15 mouse cellular contexts compared by ENCODE assay signal in genomic region chr19:23051456-23051855, GRCm38 (mm10).
"Had no signal": no experiment of that assay in that cellular context is flagged by ENCODE, and none has a peak within 500 bp of the region (broad histone marks: within the 10 kb centered on the region; RNA-seq: fewer than 3 reads in every experiment).

No protein-coding gene starts in this region.

- H3K27ac ChIP-seq: neural tube, embryonic 15.5 days; stomach, embryonic 15.5 days; stomach, postnatal 0 days had no signal

- H3K27me3 ChIP-seq: neural tube, embryonic 15.5 days; stomach, embryonic 15.5 days had no signal

- H3K4me3 ChIP-seq: neural tube, embryonic 15.5 days; stomach, embryonic 15.5 days had no signal

- DNase-seq: retina, postnatal 1 day; right cerebral cortex, adult 18-20 months; right cerebral cortex, postnatal 14 days; right cerebral cortex, postnatal 25 days; right cerebral cortex, postnatal 4 days; spleen, adult 18-20 months; thymus, adult 18-20 months; thymus, adult 2 months; thymus, postnatal 14 days; thymus, postnatal 25 days; thymus, postnatal 36 days; thymus, postnatal 4 days had no signal

- H3K36me3 ChIP-seq: neural tube, embryonic 15.5 days; stomach, embryonic 15.5 days had no signal

- H3K9ac ChIP-seq: neural tube, embryonic 15.5 days; stomach, embryonic 15.5 days had no signal

- H3K9me3 ChIP-seq: neural tube, embryonic 15.5 days; stomach, embryonic 15.5 days had no signal

- H3K4me2 ChIP-seq: neural tube, embryonic 15.5 days; stomach, embryonic 15.5 days had no signal
